ENCODE assay signal across 8 mouse cellular contexts in genomic region chr2:48950252-48950315, GRCm38 (mm10). TPM values are rescaled to one million over a fixed set of nuclear protein-coding genes. Genes with fewer than 3 reads are reported as not detected.
DNase-seq lines count a peak whose midpoint lies in the region; ATAC-seq and TF ChIP-seq lines count a peak whose summit lies in the region.

Orc4 (minus strand) TSS chr2:48950277.

- H3K27me3 ChIP-seq in midbrain, embryonic 13.5 days, result no peaks in the 10 kb centered on the region

- no peaks in the 10 kb centered on the region for H3K4me1 ChIP-seq in bone marrow, adult 2 months (ENCODE audit: control insufficient read depth, insufficient read depth, low read length)
- peaks cover 22% of the 10 kb centered on the region for H3K4me1 ChIP-seq in midbrain, embryonic 13.5 days (replicated peaks)

- H3K9me3 ChIP-seq in midbrain, embryonic 13.5 days, result no peaks in the 10 kb centered on the region

- no peak for TF ChIP-seq CTCF in bone marrow, adult 2 months (IDR thresholded peaks at IDR 0.05; ENCODE audit: control insufficient read depth, insufficient read depth, low read length)

- H3K9ac ChIP-seq in midbrain, embryonic 13.5 days (replicated peaks), result peak within 1 kb of the TSS; percentile 94

- peak within 1 kb of the TSS; percentile 91 for H3K27ac ChIP-seq in bone marrow, adult 2 months (ENCODE audit: control insufficient read depth, insufficient read depth, low read depth, low read length, poor library complexity)
- H3K27ac ChIP-seq in midbrain, embryonic 13.5 days, result peak within 1 kb of the TSS; percentile 96

- H3K4me2 ChIP-seq in midbrain, embryonic 13.5 days (replicated peaks), result peak within 1 kb of the TSS; percentile 60

- no peak for TF ChIP-seq POLR2A in bone marrow, adult 2 months (IDR thresholded peaks at IDR 0.05; ENCODE audit: borderline replicate concordance, control insufficient read depth, low read depth, low read length)

- no peak for DNase-seq in layer of hippocampus, adult 18-20 months (ENCODE audit: low spot score in 2 of 2)
- DNase-seq in layer of hippocampus, adult 11-12 months (ENCODE audit: low spot score), result no peak
- DNase-seq in gastrocnemius, postnatal 4 days (ENCODE audit: low spot score in 2 of 2), result no peak
- no peak for DNase-seq in layer of hippocampus, postnatal 10 days (ENCODE audit: low spot score in 2 of 2)
- no peak for DNase-seq in cerebellum, postnatal 4 days (ENCODE audit: low spot score in 2 of 2)
- DNase-seq in cerebellum, adult 9-11 months, result no peak

- WGBS in bone marrow, adult 2 months, result 0% methylated on average over 2 of the region's 2 CpGs
- 0% methylated on average over 2 of the region's 2 CpGs for WGBS in midbrain, embryonic 13.5 days

- ATAC-seq in midbrain, embryonic 13.5 days, result no peak

- H3K36me3 ChIP-seq in midbrain, embryonic 13.5 days, result no peaks in the 10 kb centered on the region

- peak within 1 kb of the TSS; percentile 94 for H3K4me3 ChIP-seq in bone marrow, adult 2 months (replicated peaks; ENCODE audit: control insufficient read depth, low read depth, low read length)
- H3K4me3 ChIP-seq in midbrain, embryonic 13.5 days (replicated peaks), result peak within 1 kb of the TSS; percentile 92

RNA-seq across cellular contexts. Expression of gene Orc4, which starts in this region (rescaled TPM):
- total RNA-seq in layer of hippocampus, adult 18-20 months (2021), result 10 to 100 TPM; 69.8 to 88.4 TPM
- polyA plus RNA-seq in bone marrow, adult 2 months (2011; ENCODE audit: insufficient read depth, insufficient read length, low replicate concordance, missing spikeins), result 25.0 and 42.6 TPM in 2 replicates
- 10 to 100 TPM; 38.0 to 41.7 TPM for total RNA-seq in gastrocnemius, postnatal 4 days (2021)
- total RNA-seq in layer of hippocampus, postnatal 10 days (2021), result 10 to 100 TPM; 62.0 to 79.2 TPM
- 112 and 115 TPM in 2 replicates for polyA plus RNA-seq in midbrain, embryonic 13.5 days (2015; fragmentation: Nextera tagmentation; extraction: Ambion mirVana)
